Mouse (Mus musculus) liver, embryonic 15.5 days (tissue): Measurements from ENCODE around the gene Ezh2. TPM values are rescaled to one million over a fixed set of nuclear protein-coding genes. Genes with fewer than 3 reads are reported as not detected.
"Not testable (repeated sequence)": the region's sequence is repeated elsewhere in the genome, so short reads cannot be mapped to it uniquely, and the experiment has no call there.

Experiments used
- ATAC-seq: fragments of 200-750 bp; cut with Nextera tagmentation; 2 replicates; pipeline ENCODE4 v1.8.0; 2017; ENCODE audit warnings: moderate number of reproducible peaks, mild to moderate bottlenecking, moderate library complexity; ENCODE audit not compliant: insufficient read depth
- H3K27ac ChIP-seq: fragments of 300-500 bp; sonication (generic); replicated peaks from 2 replicates; pipeline ENCODE4 v1.5.1; 2015; ENCODE audit warnings: mild to moderate bottlenecking, inconsistent platforms
- H3K27me3 ChIP-seq: fragments of 300-500 bp; sonication (generic); 2 replicates; pipeline ENCODE4 v1.6.1; 2015; ENCODE audit warnings: mild to moderate bottlenecking, inconsistent platforms
- H3K36me3 ChIP-seq: fragments of 300-500 bp; sonication (generic); replicated peaks from 2 replicates; pipeline ENCODE4 v1.6.1; 2015; ENCODE audit warnings: moderate library complexity, mild to moderate bottlenecking, inconsistent platforms
- H3K4me1 ChIP-seq: fragments of 300-500 bp; sonication (generic); replicated peaks from 2 replicates; pipeline ENCODE4 v1.6.1; 2015; ENCODE audit warnings: inconsistent platforms
- H3K4me2 ChIP-seq: fragments of 300-500 bp; sonication (generic); 2 replicates; pipeline ENCODE4 v1.6.1; 2015; ENCODE audit warnings: moderate library complexity, mild to moderate bottlenecking, inconsistent platforms
- H3K4me3 ChIP-seq: fragments of 300-500 bp; sonication (generic); replicated peaks from 2 replicates; pipeline ENCODE4 v1.5.1; 2015; ENCODE audit warnings: mild to moderate bottlenecking, inconsistent platforms
- H3K9ac ChIP-seq: fragments of 300-500 bp; sonication (generic); 2 replicates; pipeline ENCODE4 v1.6.1; 2015; ENCODE audit warnings: moderate library complexity, mild to moderate bottlenecking, inconsistent platforms
- H3K9me3 ChIP-seq: fragments of 300-500 bp; sonication (generic); replicated peaks from 2 replicates; pipeline ENCODE4 v1.6.1; 2016; ENCODE audit warnings: inconsistent platforms
- WGBS: fragments of 180-500 bp; shearing (Covaris S2); methylation state at CpG from one replicate; pipeline ENCODE4 v1.1.7; 2015; ENCODE audit warnings: mixed read lengths; ENCODE audit not compliant: insufficient replicate concordance; 5-methylcytosine and 5-hydroxymethylcytosine counted together
- polyA plus RNA-seq: library from polyadenylated mRNA; unstranded; fragments of >200 nt; fragmentation: Nextera tagmentation; extraction: Ambion mirVana; gene quantifications from 2 replicates; pipeline ENCODE4 v1.2.1, GENCODE M21; 2015

Ezh2 gene
- polyA plus RNA-seq, 1 experiment from 2014 or later, result 48.9 TPM

GRCm38 (mm10) chr6:47595696-47596095 lies 555 bp upstream of the Ezh2 start:
- Histone ChIP-seq H3K4me1 (peaks cover 16% of the 10 kb centered on the region), H3K4me2 (peak overlapping the region; percentile 89), H3K4me3 (peak overlapping the region; percentile 100), H3K36me3 (no peaks in the 10 kb centered on the region), H3K27me3 (no peaks in the 10 kb centered on the region), H3K27ac (peak overlapping the region; percentile 96), H3K9ac (peak overlapping the region; percentile 100), H3K9me3 (no peaks in the 10 kb centered on the region)
- 1% methylated on average over 6 of the region's 6 CpGs for WGBS
- ATAC-seq, result no peak

- Histone ChIP-seq H3K4me1 (peaks cover 22% of the 10 kb centered on the region), H3K36me3 (0 out of 2 replicates have a peak, but pooled peaks cover under 1% of the 10 kb centered on the region), H3K27ac (peak overlapping the region; percentile 96), H3K4me3 (peak overlapping the region; percentile 100), H3K4me2 (peak overlapping the region; percentile 89), H3K27me3 (no peaks in the 10 kb centered on the region), H3K9me3 (no peaks in the 10 kb centered on the region), H3K9ac (peak overlapping the region; percentile 100)
- peak; percentile 41 for ATAC-seq
- under 1% methylated on average over 74 of the region's 74 CpGs for WGBS
Observed at GRCm38 (mm10) chr6:47594141-47594835, 853 bp downstream of the Ezh2 start.

- Histone ChIP-seq H3K4me2 (peak overlapping the region; percentile 89), H3K4me1 (peaks cover 28% of the 10 kb centered on the region), H3K27ac (peak overlapping the region; percentile 96), H3K36me3 (0 out of 2 replicates have a peak, but pooled peaks cover 3% of the 10 kb centered on the region), H3K9ac (peak overlapping the region; percentile 100), H3K9me3 (no peaks in the 10 kb centered on the region), H3K27me3 (no peaks in the 10 kb centered on the region), H3K4me3 (peak overlapping the region; percentile 100)
- no peak for ATAC-seq
- 3% methylated on average over 9 of the region's 9 CpGs for WGBS
Observed at GRCm38 (mm10) chr6:47593590-47593989, 1.6 kb downstream of the Ezh2 start.

- not testable (repeated sequence) for ATAC-seq
- WGBS, result 74% methylated on average over 2 of the region's 2 CpGs
Observed at GRCm38 (mm10) chr6:47587332-47587731, 7.8 kb downstream of the Ezh2 start.

GRCm38 (mm10) chr6:47572887-47573286 lies 22.3 kb downstream of the Ezh2 start:
- Histone ChIP-seq H3K4me2 (no peak overlapping the region), H3K36me3 (peaks cover 68% of the 10 kb centered on the region), H3K9me3 (no peaks in the 10 kb centered on the region), H3K27ac (no peak overlapping the region), H3K27me3 (no peaks in the 10 kb centered on the region), H3K4me1 (peaks cover 3% of the 10 kb centered on the region; the same call in 1 of the 2 replicates), H3K4me3 (no peak overlapping the region), H3K9ac (no peak overlapping the region)
- WGBS, result 73% methylated on average over 2 of the region's 2 CpGs
- no peak for ATAC-seq

More at GRCm38 (mm10) chr6:47587332-47587731, 7.8 kb downstream of the Ezh2 start:
- H3K9me3 ChIP-seq, H3K27me3 ChIP-seq, H3K4me2 ChIP-seq, H3K27ac ChIP-seq, H3K4me3 ChIP-seq, H3K9ac ChIP-seq, H3K36me3 ChIP-seq: not testable (repeated sequence)
- H3K4me1 ChIP-seq, result peaks cover 41% of the 10 kb centered on the region

- peak; percentile 89 for ATAC-seq
- Histone ChIP-seq H3K27ac (peak overlapping the region; percentile 58), H3K4me3 (no peak overlapping the region), H3K9ac (no peak overlapping the region), H3K4me1 (peaks cover 54% of the 10 kb centered on the region), H3K9me3 (no peaks in the 10 kb centered on the region), H3K27me3 (no peaks in the 10 kb centered on the region), H3K4me2 (peak overlapping the region; percentile 27; the same call in 1 of the 2 replicates), H3K36me3 (peaks cover 92% of the 10 kb centered on the region)
- WGBS, result 15% methylated on average over 1 of the region's 1 CpGs
Observed at GRCm38 (mm10) chr6:47565326-47566035, 29.7 kb downstream of the Ezh2 start.

GRCm38 (mm10) chr6:47561426-47561825 lies 33.7 kb downstream of the Ezh2 start:
- no peak for ATAC-seq
- no peaks in the 10 kb centered on the region for H3K9me3 ChIP-seq
- no peak overlapping the region for H3K9ac ChIP-seq
- peaks cover 41% of the 10 kb centered on the region for H3K4me1 ChIP-seq
- WGBS, result 74% methylated on average over 5 of the region's 5 CpGs
- no peak overlapping the region for H3K4me3 ChIP-seq
- peaks cover 85% of the 10 kb centered on the region for H3K36me3 ChIP-seq
- no peaks in the 10 kb centered on the region for H3K27me3 ChIP-seq
- H3K27ac ChIP-seq, result no peak overlapping the region
- H3K4me2 ChIP-seq, result no peak overlapping the region

GRCm38 (mm10) chr6:47560846-47561245 lies 34.3 kb downstream of the Ezh2 start:
- no peaks in the 10 kb centered on the region for H3K9me3 ChIP-seq
- H3K4me2 ChIP-seq, result no peak overlapping the region
- H3K27ac ChIP-seq, result no peak overlapping the region
- ATAC-seq, result no peak
- H3K9ac ChIP-seq, result no peak overlapping the region
- no peak overlapping the region for H3K4me3 ChIP-seq
- WGBS, result 47% methylated on average over 2 of the region's 2 CpGs
- H3K4me1 ChIP-seq, result peaks cover 35% of the 10 kb centered on the region
- H3K36me3 ChIP-seq, result peaks cover 85% of the 10 kb centered on the region
- no peaks in the 10 kb centered on the region for H3K27me3 ChIP-seq

GRCm38 (mm10) chr6:47560407-47560806 lies 34.7 kb downstream of the Ezh2 start:
- Histone ChIP-seq H3K4me1 (peaks cover 31% of the 10 kb centered on the region), H3K9ac (no peak overlapping the region), H3K27me3 (no peaks in the 10 kb centered on the region), H3K4me2 (no peak overlapping the region), H3K4me3 (no peak overlapping the region), H3K9me3 (no peaks in the 10 kb centered on the region), H3K36me3 (peaks cover 85% of the 10 kb centered on the region), H3K27ac (no peak overlapping the region)
- no peak for ATAC-seq

GRCm38 (mm10) chr6:47559287-47559686 lies 35.9 kb downstream of the Ezh2 start:
- no peak for ATAC-seq
- H3K9me3 ChIP-seq, result no peaks in the 10 kb centered on the region
- no peak overlapping the region for H3K4me2 ChIP-seq
- peaks cover 25% of the 10 kb centered on the region for H3K4me1 ChIP-seq
- WGBS, result 65% methylated on average over 2 of the region's 2 CpGs
- no peak overlapping the region for H3K27ac ChIP-seq
- no peaks in the 10 kb centered on the region for H3K27me3 ChIP-seq
- no peak overlapping the region for H3K9ac ChIP-seq
- H3K36me3 ChIP-seq, result peaks cover 85% of the 10 kb centered on the region
- no peak overlapping the region for H3K4me3 ChIP-seq

- no peak overlapping the region for H3K4me2 ChIP-seq
- H3K9me3 ChIP-seq, result no peaks in the 10 kb centered on the region
- peaks cover 89% of the 10 kb centered on the region for H3K36me3 ChIP-seq
- H3K4me3 ChIP-seq, result no peak overlapping the region
- no peak for ATAC-seq
- H3K4me1 ChIP-seq, result 0 out of 2 replicates have a peak, but pooled peaks cover 3% of the 10 kb centered on the region
- H3K27me3 ChIP-seq, result no peaks in the 10 kb centered on the region
- WGBS, result 49% methylated on average over 4 of the region's 4 CpGs
- H3K9ac ChIP-seq, result no peak overlapping the region
- H3K27ac ChIP-seq, result no peak overlapping the region
Observed at GRCm38 (mm10) chr6:47552280-47552679, 42.9 kb downstream of the Ezh2 start.
